Mouse (Mus musculus): ENCODE results near the gene Krr1. TPM values are rescaled to one million over a fixed set of nuclear protein-coding genes. Genes with fewer than 3 reads are reported as not detected.

Krr1 gene
- 27.9 and 28.5 TPM in 2 replicates for polyA plus RNA-seq (2012; rRNA removed)

DNA sequence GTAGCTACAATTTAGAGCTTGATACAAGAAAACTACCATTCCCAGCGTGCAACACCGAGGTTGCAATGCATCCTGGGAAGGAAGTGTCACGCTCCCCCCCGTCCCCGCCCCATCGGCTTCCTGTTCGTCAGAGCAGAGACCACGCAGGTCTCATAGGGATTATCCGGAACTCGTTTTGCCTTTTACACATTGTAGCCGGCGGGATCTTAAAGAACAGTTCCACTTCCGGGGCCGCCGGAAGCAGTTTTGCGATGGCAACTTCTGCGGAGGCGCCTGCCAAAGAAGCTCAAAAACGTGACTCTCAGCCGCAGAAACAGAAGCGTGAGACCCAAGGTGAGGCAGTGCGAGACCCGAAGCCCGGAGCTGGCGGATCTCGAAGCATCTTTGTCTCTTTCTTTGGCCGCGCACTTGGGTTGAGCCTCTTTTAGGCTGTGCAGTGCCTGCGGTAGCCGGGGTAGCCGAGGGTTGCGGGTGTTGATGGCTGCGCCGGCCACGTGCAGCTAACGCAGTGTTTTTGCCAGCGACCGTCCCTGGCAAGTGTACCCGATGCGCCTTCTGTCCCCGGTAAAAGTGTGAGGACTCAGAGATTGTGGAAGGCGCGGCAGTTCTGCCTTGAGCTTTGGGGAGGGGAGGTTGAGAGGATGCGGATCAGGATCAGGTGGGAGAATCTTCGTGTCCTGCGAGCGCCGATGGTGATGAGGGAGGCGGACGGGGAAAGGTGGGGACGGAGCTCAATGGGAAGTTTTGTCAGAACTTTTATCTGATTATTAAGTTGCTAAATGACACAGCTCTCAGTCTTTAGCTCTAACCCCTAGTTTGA is at the start of gene Krr1:
Gene Krr1, plus strand, starts transcription at position 123 of the 820 bp plus-strand sequence.
- TF ChIP-seq POLR2A (IDR thresholded peaks at IDR 0.05; ENCODE audit: extremely low read depth, insufficient read depth, low read length) (peak; percentile 77), CTCF (IDR thresholded peaks at IDR 0.05; ENCODE audit: extremely low read depth, insufficient read depth, low read length) (no peak)
- H3K27ac ChIP-seq (ENCODE audit: insufficient read depth, low read length), result peak within 1 kb of the TSS; percentile 76
- no peaks in the 10 kb centered on the region; the same call in 1 of the 2 replicates for H3K4me1 ChIP-seq (ENCODE audit: control insufficient read depth, insufficient read depth, low read length)
- H3K4me3 ChIP-seq (ENCODE audit: insufficient read depth, low read length), result peak within 1 kb of the TSS; percentile 97

DNA sequence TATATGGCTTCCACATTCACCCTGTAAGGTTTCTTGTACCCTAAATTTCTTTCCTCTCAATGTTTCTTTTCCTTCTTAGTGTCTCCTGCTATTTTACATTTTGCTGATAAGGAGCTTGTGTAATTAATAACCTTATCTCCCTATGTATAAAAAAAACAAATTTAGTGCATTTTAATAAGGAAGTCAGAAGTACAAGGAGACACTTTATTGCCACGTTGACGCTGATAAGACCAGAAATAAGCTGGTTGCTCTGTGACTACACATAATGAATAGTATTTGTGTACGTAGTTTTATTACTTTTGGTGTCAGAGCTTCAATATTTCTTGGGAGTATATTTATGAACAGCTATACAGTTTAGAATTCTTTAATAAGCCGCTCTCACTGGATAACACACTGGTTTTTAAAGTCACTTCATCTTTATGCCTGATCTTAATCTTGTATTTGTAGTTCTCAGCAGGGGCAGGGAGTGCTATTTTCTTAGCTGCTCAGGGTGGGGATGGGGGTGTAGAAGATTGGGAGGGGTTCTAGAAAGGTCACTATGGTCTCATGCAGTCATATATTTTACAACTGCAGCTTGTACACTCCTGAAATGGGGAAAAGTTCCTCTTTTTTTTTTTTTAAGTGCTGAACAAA is 48.8 kb upstream of the Krr1 start:
- Histone ChIP-seq H3K4me1 (ENCODE audit: control insufficient read depth, insufficient read depth, low read length) (no peaks in the 10 kb centered on the region), H3K27ac (ENCODE audit: insufficient read depth, low read length) (no peak overlapping the region), H3K4me3 (ENCODE audit: insufficient read depth, low read length) (no peak overlapping the region)
- no peak for TF ChIP-seq CTCF (IDR thresholded peaks at IDR 0.05; ENCODE audit: extremely low read depth, insufficient read depth, low read length)
- TF ChIP-seq POLR2A (IDR thresholded peaks at IDR 0.05; ENCODE audit: extremely low read depth, insufficient read depth, low read length), result no peak

DNA sequence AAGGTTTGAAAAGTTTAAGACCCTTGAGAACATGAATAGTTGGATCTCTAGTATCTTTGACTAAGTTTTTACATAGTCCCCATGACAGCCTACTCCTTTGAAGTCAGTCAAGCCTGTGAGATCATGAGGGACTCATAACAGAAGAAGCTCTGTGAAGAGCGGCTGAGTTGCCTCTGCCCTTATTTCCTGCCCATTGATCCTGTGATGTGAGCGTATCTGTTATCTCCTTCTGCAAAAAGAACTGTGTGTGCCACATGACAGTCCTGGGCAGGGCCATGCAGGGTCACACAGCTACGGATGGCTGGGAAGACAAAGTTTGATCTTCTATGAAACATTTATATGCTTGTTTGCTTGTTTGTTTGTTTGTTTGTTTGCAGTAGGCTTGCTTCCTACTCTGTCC is 48.3 kb upstream of the Krr1 start:
- TF ChIP-seq POLR2A (IDR thresholded peaks at IDR 0.05; ENCODE audit: extremely low read depth, insufficient read depth, low read length) (no peak), CTCF (IDR thresholded peaks at IDR 0.05; ENCODE audit: extremely low read depth, insufficient read depth, low read length) (no peak)
- no peak overlapping the region for H3K4me3 ChIP-seq (ENCODE audit: insufficient read depth, low read length)
- no peaks in the 10 kb centered on the region for H3K4me1 ChIP-seq (ENCODE audit: control insufficient read depth, insufficient read depth, low read length)
- H3K27ac ChIP-seq (ENCODE audit: insufficient read depth, low read length), result no peak overlapping the region

DNA sequence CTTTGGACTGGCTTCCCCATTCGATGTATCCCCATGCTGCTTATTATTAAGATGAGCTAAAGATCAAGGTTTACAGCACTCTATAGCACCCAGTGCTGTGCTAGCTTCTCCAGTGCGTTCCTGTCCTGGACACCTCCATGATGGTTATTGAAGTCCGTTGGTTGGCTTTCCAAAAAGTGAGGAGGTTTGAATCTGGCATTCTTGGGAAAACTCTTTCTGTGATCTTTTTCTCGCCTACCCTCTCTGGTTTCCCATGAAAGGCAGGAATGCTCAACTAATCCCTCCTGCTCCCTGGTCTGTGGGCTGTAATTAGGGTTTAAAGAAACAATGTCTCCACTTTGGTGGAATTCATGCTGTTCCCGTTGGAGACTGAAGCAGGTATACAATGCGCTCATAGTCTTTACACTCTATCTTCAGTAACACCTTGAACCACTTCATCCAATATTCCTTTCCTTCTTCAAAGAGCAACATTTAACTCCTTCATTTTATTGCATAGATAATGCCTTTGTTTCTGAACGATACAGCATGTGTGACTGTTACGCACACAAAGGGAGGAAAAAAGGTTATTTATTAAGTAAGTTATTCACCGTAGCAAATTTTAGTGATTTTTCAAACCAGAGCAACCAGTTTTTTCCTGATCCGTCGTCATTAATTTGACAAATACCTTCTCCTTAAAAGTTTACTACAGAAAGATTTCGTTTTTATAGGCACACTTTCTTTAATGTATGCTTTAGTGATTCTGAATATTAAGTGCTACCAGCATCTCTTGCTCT is 47.6 kb upstream of the Krr1 start:
- Histone ChIP-seq H3K4me1 (ENCODE audit: control insufficient read depth, insufficient read depth, low read length) (no peaks in the 10 kb centered on the region), H3K4me3 (ENCODE audit: insufficient read depth, low read length) (no peak overlapping the region), H3K27ac (ENCODE audit: insufficient read depth, low read length) (no peak overlapping the region)
- TF ChIP-seq POLR2A (IDR thresholded peaks at IDR 0.05; ENCODE audit: extremely low read depth, insufficient read depth, low read length) (no peak), CTCF (IDR thresholded peaks at IDR 0.05; ENCODE audit: extremely low read depth, insufficient read depth, low read length) (no peak)

DNA sequence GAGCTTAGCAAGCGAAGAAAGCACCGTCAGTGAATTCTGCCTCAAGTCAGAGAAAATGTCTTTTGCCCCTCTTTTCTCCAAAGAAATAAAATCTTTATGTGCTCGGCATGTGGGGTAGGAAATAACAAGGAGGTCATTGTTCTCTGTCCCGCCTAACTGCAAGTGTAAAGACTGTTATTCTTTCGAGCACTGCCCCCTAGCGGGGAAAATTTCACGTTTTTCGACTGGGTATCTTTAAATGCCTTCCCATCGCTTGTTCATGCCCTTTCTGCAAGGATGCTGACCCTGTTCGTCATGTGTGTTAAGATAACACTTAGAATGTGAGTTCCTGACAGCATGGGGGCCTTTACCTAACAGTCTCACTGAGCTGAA is 47.0 kb upstream of the Krr1 start:
- Histone ChIP-seq H3K27ac (ENCODE audit: insufficient read depth, low read length) (no peak overlapping the region), H3K4me1 (ENCODE audit: control insufficient read depth, insufficient read depth, low read length) (no peaks in the 10 kb centered on the region), H3K4me3 (ENCODE audit: insufficient read depth, low read length) (no peak overlapping the region)
- no peak for TF ChIP-seq POLR2A (IDR thresholded peaks at IDR 0.05; ENCODE audit: extremely low read depth, insufficient read depth, low read length)
- TF ChIP-seq CTCF (IDR thresholded peaks at IDR 0.05; ENCODE audit: extremely low read depth, insufficient read depth, low read length), result peak; percentile 69

DNA sequence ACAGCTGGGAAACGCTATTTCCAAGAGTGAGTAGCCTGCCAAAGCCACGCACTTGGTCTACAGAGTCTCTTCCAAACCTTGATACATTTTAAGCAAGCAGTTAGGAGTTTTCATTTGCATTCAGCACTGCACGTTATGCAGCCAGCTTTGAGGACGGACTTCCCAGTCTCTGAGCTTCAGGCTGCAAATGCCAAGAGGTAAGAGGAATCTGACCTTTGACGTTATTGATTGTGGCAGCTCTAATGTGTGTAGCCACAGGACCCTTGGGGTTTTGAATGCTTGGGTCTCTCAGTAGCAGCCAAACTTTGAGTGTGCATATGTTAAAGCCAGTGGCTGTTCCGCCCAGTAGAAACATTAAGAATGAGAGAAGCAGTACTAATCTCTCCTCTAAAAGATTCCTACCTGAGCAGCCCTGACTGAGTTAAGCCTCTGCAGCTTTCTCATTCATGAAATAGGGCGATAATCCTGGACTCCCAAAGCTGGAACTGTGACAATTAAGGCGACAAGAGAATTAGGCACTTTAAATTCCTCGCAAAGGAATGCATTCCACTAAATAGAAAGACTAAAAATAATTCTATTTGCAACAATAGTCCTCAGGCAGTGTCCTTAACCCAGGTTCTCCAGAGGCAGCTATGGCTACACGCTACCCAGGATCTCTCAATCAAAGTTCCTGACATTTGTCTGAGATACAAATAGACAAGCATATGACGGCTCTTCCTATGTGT is 39.7 kb upstream of the Krr1 start:
- Histone ChIP-seq H3K27ac (ENCODE audit: insufficient read depth, low read length) (no peak overlapping the region), H3K4me3 (ENCODE audit: insufficient read depth, low read length) (no peak overlapping the region), H3K4me1 (ENCODE audit: control insufficient read depth, insufficient read depth, low read length) (peaks cover 2% of the 10 kb centered on the region)
- no peak for TF ChIP-seq CTCF (IDR thresholded peaks at IDR 0.05; ENCODE audit: extremely low read depth, insufficient read depth, low read length)
- no peak for TF ChIP-seq POLR2A (IDR thresholded peaks at IDR 0.05; ENCODE audit: extremely low read depth, insufficient read depth, low read length)

DNA sequence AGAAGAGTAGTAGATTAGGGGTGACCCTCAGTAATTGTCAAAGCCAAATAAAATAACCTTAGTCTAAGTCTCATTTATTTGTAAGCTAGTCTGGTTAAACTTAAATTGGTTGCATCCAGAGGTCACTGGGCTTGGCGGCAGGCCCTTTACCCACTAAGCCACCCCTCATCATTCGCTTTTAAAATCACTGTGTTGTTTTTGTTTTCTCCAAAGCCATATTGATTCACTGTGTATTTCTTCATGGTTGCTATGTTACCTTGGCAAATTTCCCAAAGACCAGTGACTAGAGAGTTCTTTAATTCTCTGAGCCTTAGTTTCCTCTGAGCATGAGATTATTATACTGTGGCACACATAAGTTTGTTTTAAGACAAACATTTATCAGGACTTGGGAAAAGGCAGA is 37.3 kb upstream of the Krr1 start:
- no peak for TF ChIP-seq CTCF (IDR thresholded peaks at IDR 0.05; ENCODE audit: extremely low read depth, insufficient read depth, low read length)
- no peak for TF ChIP-seq POLR2A (IDR thresholded peaks at IDR 0.05; ENCODE audit: extremely low read depth, insufficient read depth, low read length)
- H3K4me3 ChIP-seq (ENCODE audit: insufficient read depth, low read length), result no peak overlapping the region
- H3K4me1 ChIP-seq (ENCODE audit: control insufficient read depth, insufficient read depth, low read length), result peaks cover 2% of the 10 kb centered on the region
- H3K27ac ChIP-seq (ENCODE audit: insufficient read depth, low read length), result no peak overlapping the region

DNA sequence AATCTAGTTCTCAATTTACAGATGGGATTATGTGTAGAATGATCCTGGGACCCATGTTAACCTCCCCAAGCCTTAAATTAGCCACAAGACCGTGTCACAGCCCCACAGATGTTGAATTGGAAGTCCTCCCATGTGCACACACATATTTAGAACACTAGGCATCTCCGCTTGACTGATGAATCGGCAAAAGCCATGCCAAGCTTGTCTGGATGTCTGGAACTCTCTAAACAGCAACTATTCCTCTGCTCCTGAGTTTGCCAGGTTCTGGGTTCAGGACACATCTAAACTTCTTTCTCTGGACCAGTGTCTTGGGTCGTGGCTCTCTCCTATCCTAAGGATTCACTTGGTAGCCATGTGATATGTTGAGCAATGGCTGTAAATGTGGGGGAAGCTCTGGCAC is 36.4 kb upstream of the Krr1 start:
- TF ChIP-seq CTCF (IDR thresholded peaks at IDR 0.05; ENCODE audit: extremely low read depth, insufficient read depth, low read length) (no peak), POLR2A (IDR thresholded peaks at IDR 0.05; ENCODE audit: extremely low read depth, insufficient read depth, low read length) (no peak)
- Histone ChIP-seq H3K27ac (ENCODE audit: insufficient read depth, low read length) (no peak overlapping the region), H3K4me1 (ENCODE audit: control insufficient read depth, insufficient read depth, low read length) (peaks cover 2% of the 10 kb centered on the region), H3K4me3 (ENCODE audit: insufficient read depth, low read length) (no peak overlapping the region)

Data from cortical plate, adult 2 months (tissue).